Mouse (Mus musculus): ENCODE data around the gene Lrba. TPM values are rescaled to one million over a fixed set of nuclear protein-coding genes. Genes with fewer than 3 reads are reported as not detected.

The Lrba gene
- polyA plus RNA-seq, 1 experiment from 2014 or later: 4.2 TPM

DNA sequence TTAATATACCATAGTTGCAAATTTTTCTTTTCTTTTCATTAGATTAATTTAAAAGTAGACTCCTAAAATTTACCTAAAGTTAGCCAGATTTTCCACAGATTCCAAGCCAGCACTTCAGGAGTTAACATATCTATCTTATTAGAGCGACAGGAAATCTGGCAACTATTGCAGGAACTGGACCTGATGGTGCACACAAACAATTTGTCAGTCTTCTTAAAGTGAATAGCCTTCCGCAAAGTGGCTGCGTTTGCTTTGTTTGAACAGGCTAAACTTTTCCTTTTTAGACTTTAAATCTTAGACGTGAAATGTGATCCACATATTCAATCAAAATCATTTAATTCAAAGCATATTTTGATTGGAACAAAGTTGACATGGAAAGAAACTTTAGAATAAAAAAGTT is 485.0 kb downstream of the Lrba start:
- Histone ChIP-seq H3K36me3 (ENCODE audit: control insufficient read depth, insufficient read depth, low read length) (no peaks in the 10 kb centered on the region), H3K4me3 (ENCODE audit: low read depth, low read length) (no peak overlapping the region), H3K27me3 (replicated peaks; ENCODE audit: control insufficient read depth, insufficient read depth, low read length) (no peaks in the 10 kb centered on the region), H3K27ac (ENCODE audit: low read depth, low read length) (no peak overlapping the region), H3K9me3 (ENCODE audit: control insufficient read depth, low read length) (no peaks in the 10 kb centered on the region), H3K4me1 (replicated peaks; ENCODE audit: control insufficient read depth, insufficient read depth, low read length) (no peaks in the 10 kb centered on the region), H3K9ac (ENCODE audit: low read depth, low read length) (no peak overlapping the region), H3K4me2 (no peak overlapping the region)
- 36% methylated on average over 4 of the region's 4 CpGs for WGBS
- DNase-seq (ENCODE audit: low spot score) (no peak), ATAC-seq (replicated peaks; ENCODE audit: low FRiP score) (no peak)

DNA sequence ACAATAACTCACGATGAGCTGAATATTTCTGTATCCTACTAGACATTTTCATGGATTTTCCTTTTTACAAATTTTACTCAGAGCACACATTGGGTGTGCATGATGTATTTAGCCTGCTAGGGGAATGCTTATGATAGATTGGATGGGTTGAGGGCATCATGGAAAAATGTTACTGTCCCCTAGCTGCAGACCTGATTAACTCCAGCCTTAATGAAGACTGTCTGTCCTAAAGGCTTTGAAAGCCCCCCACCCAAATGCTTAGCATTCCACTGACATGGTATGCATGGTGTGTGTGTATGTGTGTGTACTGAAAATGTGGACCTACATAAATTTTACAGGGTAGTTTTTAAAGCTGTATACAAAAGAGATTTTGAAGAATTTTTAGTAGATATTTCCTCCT is 487.1 kb downstream of the Lrba start:
- Histone ChIP-seq H3K27ac (ENCODE audit: low read depth, low read length) (no peak overlapping the region), H3K27me3 (replicated peaks; ENCODE audit: control insufficient read depth, insufficient read depth, low read length) (no peaks in the 10 kb centered on the region), H3K4me1 (replicated peaks; ENCODE audit: control insufficient read depth, insufficient read depth, low read length) (no peaks in the 10 kb centered on the region), H3K9ac (ENCODE audit: low read depth, low read length) (no peak overlapping the region), H3K4me3 (ENCODE audit: low read depth, low read length) (no peak overlapping the region), H3K36me3 (ENCODE audit: control insufficient read depth, insufficient read depth, low read length) (no peaks in the 10 kb centered on the region), H3K4me2 (no peak overlapping the region), H3K9me3 (ENCODE audit: control insufficient read depth, low read length) (no peaks in the 10 kb centered on the region)
- WGBS: 78% methylated on average over 1 of the region's 1 CpGs
- DNase-seq (ENCODE audit: low spot score) (no peak), ATAC-seq (replicated peaks; ENCODE audit: low FRiP score) (no peak)

DNA sequence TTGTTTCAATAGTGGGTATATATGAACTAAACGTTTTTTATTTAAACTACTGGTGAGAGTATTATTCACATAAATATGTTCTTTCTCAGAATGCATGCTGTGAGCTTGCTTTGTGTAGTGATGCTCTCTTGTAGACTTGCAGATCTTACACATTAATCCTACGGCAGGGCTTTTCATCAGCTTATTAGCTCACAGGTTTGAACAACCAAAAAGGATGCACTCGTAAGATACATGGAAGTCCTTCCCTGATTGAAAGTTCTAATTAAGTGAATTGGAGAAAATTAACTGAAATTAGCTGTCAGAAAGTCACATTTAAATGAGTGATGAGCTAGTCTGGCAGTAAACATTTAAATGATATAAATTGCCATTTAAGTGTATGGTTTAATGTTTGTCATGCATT is 488.3 kb downstream of the Lrba start:
- H3K4me3 ChIP-seq (ENCODE audit: low read depth, low read length): no peak overlapping the region
- H3K9ac ChIP-seq (ENCODE audit: low read depth, low read length): no peak overlapping the region
- no peaks in the 10 kb centered on the region for H3K4me1 ChIP-seq (replicated peaks; ENCODE audit: control insufficient read depth, insufficient read depth, low read length)
- 63% methylated on average over 3 of the region's 3 CpGs for WGBS
- no peak for DNase-seq (ENCODE audit: low spot score)
- no peak overlapping the region for H3K4me2 ChIP-seq
- no peaks in the 10 kb centered on the region for H3K36me3 ChIP-seq (ENCODE audit: control insufficient read depth, insufficient read depth, low read length)
- no peak for ATAC-seq (replicated peaks; ENCODE audit: low FRiP score)
- no peaks in the 10 kb centered on the region for H3K9me3 ChIP-seq (ENCODE audit: control insufficient read depth, low read length)
- H3K27ac ChIP-seq (ENCODE audit: low read depth, low read length): no peak overlapping the region
- no peaks in the 10 kb centered on the region for H3K27me3 ChIP-seq (replicated peaks; ENCODE audit: control insufficient read depth, insufficient read depth, low read length)

DNA sequence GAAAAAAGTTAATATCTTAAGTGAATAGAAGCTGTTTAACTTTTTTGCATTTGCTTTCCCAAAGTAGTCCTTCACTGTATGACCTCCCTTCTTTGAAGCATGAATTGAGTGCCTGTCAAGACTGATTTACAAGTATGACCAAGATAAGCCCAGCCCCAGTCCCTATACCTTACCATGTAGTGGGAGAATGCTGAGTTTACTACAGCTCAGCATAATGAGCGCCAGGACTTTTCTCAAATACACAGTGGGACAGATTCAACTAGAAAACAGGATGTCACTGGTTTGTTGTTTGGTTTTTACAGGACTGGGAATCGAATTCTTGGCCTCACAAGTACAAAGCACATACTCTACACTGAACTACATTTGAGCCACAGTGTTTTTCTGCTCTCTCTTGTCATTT is 490.0 kb downstream of the Lrba start:
- WGBS: 68% methylated on average over 2 of the region's 2 CpGs
- no peak overlapping the region for H3K27ac ChIP-seq (ENCODE audit: low read depth, low read length)
- no peak for ATAC-seq (replicated peaks; ENCODE audit: low FRiP score)

DNA sequence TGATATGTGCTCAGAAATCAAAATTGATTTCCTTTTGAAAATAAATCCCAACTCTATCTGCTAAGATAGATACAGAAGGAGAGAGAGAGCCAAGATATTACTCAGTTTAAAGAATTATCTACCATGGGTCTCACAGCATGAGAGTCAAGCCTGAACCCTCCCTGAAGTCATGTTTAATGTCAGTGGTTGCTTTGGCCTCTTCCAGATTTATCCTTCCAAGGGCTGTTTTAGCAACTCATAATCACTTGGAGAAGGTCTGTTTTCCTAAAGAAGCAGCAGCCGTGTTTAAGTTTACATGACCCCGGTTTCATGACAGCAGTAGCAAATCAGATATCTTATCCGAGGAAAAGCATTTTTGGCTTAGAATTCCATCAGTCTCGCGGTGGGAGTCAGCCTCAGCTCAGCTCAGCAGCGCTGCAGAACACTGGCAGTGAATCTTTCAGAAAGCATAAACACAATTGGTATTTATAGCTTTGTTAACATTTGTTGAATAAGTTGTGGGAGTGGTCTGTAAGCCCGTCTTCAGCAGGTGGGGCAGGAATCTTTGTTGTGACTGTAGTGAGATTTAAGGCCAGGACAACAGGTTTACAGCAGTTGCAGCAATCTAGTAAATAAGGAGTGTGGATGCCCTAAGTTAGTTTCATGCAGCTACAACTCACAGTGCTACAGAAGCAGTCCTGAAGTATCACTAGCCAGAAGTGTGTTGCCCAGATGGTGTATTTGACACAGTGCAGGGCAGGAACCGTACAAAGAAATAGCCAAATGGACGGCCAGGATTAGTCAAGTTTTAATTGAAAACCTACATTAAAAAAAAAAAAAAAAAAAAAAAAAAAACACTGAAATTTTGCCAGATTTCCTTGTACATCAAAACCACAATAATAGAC is 499.2 kb downstream of the Lrba start:
- ATAC-seq (replicated peaks; ENCODE audit: low FRiP score) (no peak), DNase-seq (ENCODE audit: low spot score) (no peak)
- no peaks in the 10 kb centered on the region for H3K36me3 ChIP-seq (ENCODE audit: control insufficient read depth, insufficient read depth, low read length)
- no peak overlapping the region for H3K27ac ChIP-seq (ENCODE audit: low read depth, low read length)
- 42% methylated on average over 9 of the region's 9 CpGs for WGBS
- H3K9me3 ChIP-seq (ENCODE audit: control insufficient read depth, low read length): no peaks in the 10 kb centered on the region
- H3K4me2 ChIP-seq: no peak overlapping the region
- H3K27me3 ChIP-seq (replicated peaks; ENCODE audit: control insufficient read depth, insufficient read depth, low read length): no peaks in the 10 kb centered on the region
- no peak overlapping the region for H3K9ac ChIP-seq (ENCODE audit: low read depth, low read length)
- no peaks in the 10 kb centered on the region for H3K4me1 ChIP-seq (replicated peaks; ENCODE audit: control insufficient read depth, insufficient read depth, low read length)
- no peak overlapping the region for H3K4me3 ChIP-seq (ENCODE audit: low read depth, low read length)

More for the DNA sequence above, 490.0 kb downstream of the Lrba start:
- Histone ChIP-seq H3K9ac (ENCODE audit: low read depth, low read length) (no peak overlapping the region), H3K9me3 (ENCODE audit: control insufficient read depth, low read length) (no peaks in the 10 kb centered on the region), H3K27me3 (replicated peaks; ENCODE audit: control insufficient read depth, insufficient read depth, low read length) (no peaks in the 10 kb centered on the region), H3K4me3 (ENCODE audit: low read depth, low read length) (no peak overlapping the region), H3K4me2 (no peak overlapping the region), H3K36me3 (ENCODE audit: control insufficient read depth, insufficient read depth, low read length) (no peaks in the 10 kb centered on the region), H3K4me1 (replicated peaks; ENCODE audit: control insufficient read depth, insufficient read depth, low read length) (no peaks in the 10 kb centered on the region)
- no peak for DNase-seq (ENCODE audit: low spot score)

DNA sequence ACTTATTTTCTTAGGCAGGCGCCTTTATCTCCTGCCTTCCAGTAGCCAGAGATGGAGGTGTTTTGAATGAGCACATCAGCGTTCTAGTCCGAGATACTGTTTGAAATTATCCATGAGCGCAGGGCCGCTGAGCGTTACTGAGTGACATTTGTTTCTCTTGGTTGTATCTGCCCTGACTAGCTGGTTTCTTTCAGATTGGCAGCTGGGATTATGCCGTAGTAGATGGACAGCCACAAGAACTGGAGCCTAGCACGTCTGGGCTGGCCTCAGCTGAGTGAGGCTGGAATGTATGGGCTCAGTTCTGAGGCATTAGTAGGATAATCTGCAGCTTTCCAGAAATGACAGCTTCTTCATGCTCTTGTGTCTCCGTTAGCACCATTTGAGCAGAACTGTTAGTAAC is 500.6 kb downstream of the Lrba start:
- Histone ChIP-seq H3K36me3 (ENCODE audit: control insufficient read depth, insufficient read depth, low read length) (no peaks in the 10 kb centered on the region), H3K9ac (ENCODE audit: low read depth, low read length) (no peak overlapping the region), H3K27me3 (replicated peaks; ENCODE audit: control insufficient read depth, insufficient read depth, low read length) (no peaks in the 10 kb centered on the region), H3K4me3 (ENCODE audit: low read depth, low read length) (no peak overlapping the region), H3K9me3 (ENCODE audit: control insufficient read depth, low read length) (no peaks in the 10 kb centered on the region), H3K4me1 (replicated peaks; ENCODE audit: control insufficient read depth, insufficient read depth, low read length) (no peaks in the 10 kb centered on the region), H3K27ac (ENCODE audit: low read depth, low read length) (no peak overlapping the region), H3K4me2 (no peak overlapping the region)
- 65% methylated on average over 9 of the region's 9 CpGs for WGBS
- ATAC-seq (replicated peaks; ENCODE audit: low FRiP score) (no peak), DNase-seq (ENCODE audit: low spot score) (no peak)

DNA sequence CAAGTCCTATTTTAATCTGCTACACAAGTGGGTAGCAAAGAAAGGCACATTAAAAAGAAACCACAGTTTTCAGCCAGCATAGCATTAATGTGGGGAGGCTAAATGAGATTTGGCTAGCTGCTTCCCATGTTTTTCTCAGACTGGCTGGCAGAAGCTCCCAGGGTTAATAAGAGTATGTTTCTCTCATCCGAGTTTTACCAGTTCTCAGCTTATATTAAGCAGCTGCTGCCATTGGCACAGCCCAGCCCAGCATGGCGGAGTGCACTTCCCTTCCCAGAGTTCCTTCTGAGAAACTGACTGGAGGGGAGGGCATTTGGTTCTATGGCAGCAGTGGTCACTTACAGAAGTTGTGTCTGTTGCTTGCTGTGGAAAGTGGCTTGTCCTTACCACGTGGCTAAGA is 514.4 kb downstream of the Lrba start:
- DNase-seq (ENCODE audit: low spot score): no peak
- no peak overlapping the region for H3K9ac ChIP-seq (ENCODE audit: low read depth, low read length)
- no peaks in the 10 kb centered on the region for H3K4me1 ChIP-seq (replicated peaks; ENCODE audit: control insufficient read depth, insufficient read depth, low read length)
- 82% methylated on average over 3 of the region's 3 CpGs for WGBS
- no peaks in the 10 kb centered on the region for H3K36me3 ChIP-seq (ENCODE audit: control insufficient read depth, insufficient read depth, low read length)
- H3K4me2 ChIP-seq: no peak overlapping the region
- H3K9me3 ChIP-seq (ENCODE audit: control insufficient read depth, low read length): no peaks in the 10 kb centered on the region
- H3K27me3 ChIP-seq (replicated peaks; ENCODE audit: control insufficient read depth, insufficient read depth, low read length): no peaks in the 10 kb centered on the region
- H3K4me3 ChIP-seq (ENCODE audit: low read depth, low read length): no peak overlapping the region
- no peak overlapping the region for H3K27ac ChIP-seq (ENCODE audit: low read depth, low read length)
- no peak for ATAC-seq (replicated peaks; ENCODE audit: low FRiP score)

DNA sequence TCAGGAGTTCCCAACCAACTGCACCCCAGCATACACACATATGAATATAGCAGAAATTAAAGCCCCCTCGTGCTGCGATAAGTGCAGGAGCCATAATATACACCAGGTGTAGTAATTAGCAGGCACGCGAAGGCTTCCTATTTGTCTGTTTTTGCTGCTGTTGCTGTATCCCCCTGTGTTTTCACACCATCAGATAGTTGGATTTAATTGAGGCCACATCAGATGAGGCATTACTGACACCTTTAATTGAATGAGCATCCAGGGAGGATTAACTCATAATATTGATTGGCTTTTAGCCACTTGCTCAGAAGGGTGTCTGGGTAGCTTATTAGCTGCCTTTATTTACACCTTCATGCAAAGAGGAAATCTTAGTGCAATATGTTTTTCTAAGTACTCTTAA is 515.3 kb downstream of the Lrba start:
- 88% methylated on average over 4 of the region's 4 CpGs for WGBS
- H3K4me2 ChIP-seq: no peak overlapping the region

DNA sequence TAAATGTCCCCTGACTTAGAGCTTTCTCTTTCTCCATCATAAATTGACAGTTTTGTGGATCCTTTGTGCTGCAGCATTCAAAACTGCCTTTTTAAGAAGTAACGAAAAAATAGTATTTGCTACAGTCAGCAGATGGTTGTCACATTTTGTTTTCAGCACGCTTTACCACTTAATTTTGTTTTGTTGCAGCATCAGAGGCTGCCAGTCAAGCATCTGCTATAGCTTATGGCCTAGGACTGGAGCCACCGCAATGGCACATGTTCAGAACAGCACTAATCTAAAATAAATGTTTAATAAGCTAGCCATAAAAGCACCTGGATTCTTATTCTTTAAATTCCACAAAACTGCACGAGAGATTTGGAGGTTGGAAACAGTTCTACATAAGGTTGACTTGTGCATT is 520.9 kb downstream of the Lrba start:
- DNase-seq (ENCODE audit: low spot score) (no peak), ATAC-seq (replicated peaks; ENCODE audit: low FRiP score) (no peak)
- Histone ChIP-seq H3K9me3 (ENCODE audit: control insufficient read depth, low read length) (no peaks in the 10 kb centered on the region), H3K27me3 (replicated peaks; ENCODE audit: control insufficient read depth, insufficient read depth, low read length) (no peaks in the 10 kb centered on the region), H3K9ac (ENCODE audit: low read depth, low read length) (no peak overlapping the region), H3K4me1 (replicated peaks; ENCODE audit: control insufficient read depth, insufficient read depth, low read length) (no peaks in the 10 kb centered on the region), H3K27ac (ENCODE audit: low read depth, low read length) (no peak overlapping the region), H3K36me3 (ENCODE audit: control insufficient read depth, insufficient read depth, low read length) (no peaks in the 10 kb centered on the region), H3K4me3 (ENCODE audit: low read depth, low read length) (no peak overlapping the region), H3K4me2 (no peak overlapping the region)
- WGBS: 77% methylated on average over 4 of the region's 4 CpGs

More for the DNA sequence above, 515.3 kb downstream of the Lrba start:
- Histone ChIP-seq H3K27me3 (replicated peaks; ENCODE audit: control insufficient read depth, insufficient read depth, low read length) (no peaks in the 10 kb centered on the region), H3K9me3 (ENCODE audit: control insufficient read depth, low read length) (no peaks in the 10 kb centered on the region), H3K9ac (ENCODE audit: low read depth, low read length) (no peak overlapping the region), H3K4me1 (replicated peaks; ENCODE audit: control insufficient read depth, insufficient read depth, low read length) (no peaks in the 10 kb centered on the region), H3K4me3 (ENCODE audit: low read depth, low read length) (no peak overlapping the region), H3K36me3 (ENCODE audit: control insufficient read depth, insufficient read depth, low read length) (no peaks in the 10 kb centered on the region), H3K27ac (ENCODE audit: low read depth, low read length) (no peak overlapping the region)
- no peak for DNase-seq (ENCODE audit: low spot score)
- ATAC-seq (replicated peaks; ENCODE audit: low FRiP score): no peak

Measured in liver, embryonic 11.5 days (tissue).